Mouse (Mus musculus) heart, postnatal 14 days (tissue): ENCODE measurements around the gene Stom. TPM values are rescaled to one million over a fixed set of nuclear protein-coding genes. Genes with fewer than 3 reads are reported as not detected.

Experiments
- DNase-seq, 2 experiments: peaks; one replicate each; pipeline ENCODE4 v3.0.0; 2021 to 2022
- intact Hi-C: fragments of 180-260 bp; cut with DNase I; formaldehyde crosslinking; loops from one replicate; pipeline ENCODE4 v1.15.1; 2025
- long read RNA-seq, 2 experiments: library from polyadenylated mRNA; stranded (forward); transcript quantifications; one replicate each; pipeline ENCODE4 v2.0.0; 2021
- total RNA-seq, 2 experiments: library from RNA; stranded (reverse); gene quantifications; 2 replicates each; pipeline ENCODE4 v1.2.3; 2021

The Stom gene
- 10 to 100 TPM; 65.0 to 72.0 TPM for total RNA-seq
- long read RNA-seq, experiment 1, transcript Stom-201 (7 exons, 2,787 nt): major isoform, 82 of 93 reads
- long read RNA-seq, experiment 1, partial matches to known transcripts: 7 of 93 reads
- long read RNA-seq, experiment 1, other reads (novel, unspliced or antisense): 1 of 93 reads
- long read RNA-seq, experiment 2, transcript Stom-201 (7 exons, 2,787 nt): major isoform, 71 of 82 reads
- long read RNA-seq, experiment 2, partial matches to known transcripts: 11 of 82 reads
- long read RNA-seq, experiment 2, other reads (novel, unspliced or antisense): 0 of 82 reads

DNA sequence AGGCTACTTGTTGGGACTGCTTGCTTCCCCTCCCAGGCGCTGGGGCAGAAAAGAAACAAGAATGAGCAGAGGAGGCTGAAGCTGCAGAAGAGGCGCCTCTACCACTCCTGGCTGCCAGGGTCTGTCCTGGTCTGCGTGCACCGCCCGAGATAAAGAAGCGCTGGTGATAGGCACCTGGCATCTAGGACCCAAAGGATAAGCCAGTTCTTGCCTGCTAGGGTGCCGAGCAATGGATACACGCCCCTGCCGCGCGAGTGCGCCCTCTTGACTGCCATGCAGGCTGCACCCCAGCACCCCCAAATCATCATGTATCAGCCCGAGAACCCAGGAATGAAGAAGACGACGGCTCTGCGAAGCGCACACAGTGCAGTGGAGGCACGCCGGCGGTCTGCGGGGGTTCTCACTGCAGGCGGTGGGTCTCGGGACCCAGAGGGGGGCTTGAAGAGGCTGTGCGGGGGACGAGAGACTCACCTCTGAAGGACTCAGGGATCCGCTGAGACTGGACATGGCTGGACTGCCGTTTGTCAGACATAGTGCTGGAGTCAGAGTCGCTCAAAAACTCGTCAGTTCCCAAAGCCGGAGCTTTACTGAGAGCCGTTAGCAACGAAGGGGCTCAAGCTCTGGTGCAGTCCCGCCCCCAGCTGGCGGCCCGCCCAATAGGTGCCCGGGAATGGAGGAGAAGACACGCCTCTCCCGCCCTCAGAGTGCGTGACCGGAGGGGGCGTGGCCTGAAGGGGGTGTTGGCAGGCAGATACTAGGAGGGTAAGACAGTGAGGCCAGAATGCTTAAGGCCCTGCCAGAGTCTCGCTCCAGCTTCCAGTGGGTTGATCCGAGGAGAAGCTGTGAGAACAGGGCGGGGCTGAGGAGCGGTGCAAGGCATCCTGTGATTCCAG is at the start of gene Stom:
Gene Stom (minus strand): TSS at position 589 of the 893 bp plus-strand sequence.
- peak; percentile 100 for DNase-seq
- intact Hi-C loops: no loop called here

DNA sequence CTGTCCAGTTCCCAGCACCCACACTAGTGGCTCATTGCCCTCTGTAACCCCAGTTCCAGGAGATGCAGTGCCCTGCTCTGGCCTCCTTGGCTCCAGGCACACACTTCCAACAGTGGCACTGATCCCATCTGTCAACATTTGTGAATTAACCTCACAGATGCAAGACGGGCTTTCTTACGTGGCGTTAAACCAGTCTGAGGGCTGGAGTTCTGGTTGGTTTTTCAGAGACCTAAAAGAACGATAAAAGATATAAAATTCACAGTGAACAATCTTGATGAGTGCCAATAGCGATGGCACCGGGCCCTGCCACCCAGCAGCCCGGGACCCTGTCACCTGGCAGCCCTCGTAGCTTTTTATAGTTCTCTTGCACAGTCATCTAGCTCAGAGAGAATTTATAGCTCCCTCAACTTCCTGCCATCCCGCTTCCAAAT is 48.7 kb upstream of the Stom start:
- peak in 1 of 2 experiments; percentile 47 for DNase-seq

DNA sequence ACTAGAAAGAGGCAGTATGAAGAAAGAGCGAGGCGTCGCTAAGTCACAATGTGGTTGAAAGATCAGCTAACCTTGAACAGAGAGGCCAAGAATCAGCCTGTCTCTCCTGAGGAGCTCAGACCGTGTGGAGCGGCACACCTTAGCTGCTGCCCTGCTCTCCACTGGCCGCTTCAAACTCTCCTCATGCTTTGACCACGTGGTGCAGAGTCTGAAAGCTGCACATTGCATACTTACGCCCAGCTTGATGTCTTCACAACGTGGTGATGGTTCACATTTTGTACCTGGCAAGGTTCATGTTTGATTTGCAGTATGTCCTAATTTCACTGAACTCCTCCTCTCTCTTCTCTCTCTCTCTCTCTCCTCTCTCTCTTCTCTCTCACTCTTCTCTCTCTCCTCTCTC is 42.5 kb upstream of the Stom start:
- DNase-seq: no peak
- intact Hi-C loops: no loop called here

More for the DNA sequence above, 48.7 kb upstream of the Stom start:
- intact Hi-C loops: no loop called here

DNA sequence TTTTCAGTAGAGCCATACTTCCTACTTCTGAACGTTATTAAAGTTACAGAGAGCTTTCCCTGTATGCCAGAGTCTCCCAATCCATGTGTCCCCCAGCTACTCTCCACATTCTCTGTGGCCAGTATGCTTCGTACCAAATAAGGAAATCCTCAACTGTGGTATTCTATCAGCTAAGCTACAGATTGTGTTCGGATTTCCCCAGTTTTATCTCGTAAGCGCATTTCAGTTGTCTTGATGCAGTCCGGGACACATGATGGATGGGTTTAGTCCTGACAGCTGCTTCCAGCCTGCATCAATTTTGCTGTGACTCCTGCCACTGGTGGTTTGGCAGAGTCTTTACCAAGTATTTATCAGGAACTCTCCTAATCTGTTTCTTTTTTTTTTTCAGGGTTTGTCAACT is 40.8 kb upstream of the Stom start:
- intact Hi-C loops: no loop called here
- no peak for DNase-seq

DNA sequence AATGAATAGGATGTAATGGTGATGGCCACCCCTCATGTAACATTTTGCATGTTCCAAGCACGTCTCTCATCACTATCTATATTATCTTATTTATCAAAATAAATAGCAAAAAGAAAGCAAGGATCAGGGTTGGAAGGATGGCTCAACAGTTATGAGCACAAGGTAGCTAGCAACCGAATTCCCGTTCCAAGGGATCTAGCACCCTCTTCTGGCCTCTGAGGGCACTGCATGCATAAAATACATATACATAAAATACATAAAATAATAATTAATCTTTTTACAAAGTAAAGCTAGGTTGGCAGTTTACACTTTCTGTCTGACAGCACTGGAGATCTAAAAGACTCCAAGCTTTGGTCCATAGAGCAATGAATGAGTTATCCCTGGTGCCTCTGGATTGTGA is 36.2 kb upstream of the Stom start:
- intact Hi-C loops: no loop called here
- peak in 1 of 2 experiments; percentile 38 for DNase-seq

DNA sequence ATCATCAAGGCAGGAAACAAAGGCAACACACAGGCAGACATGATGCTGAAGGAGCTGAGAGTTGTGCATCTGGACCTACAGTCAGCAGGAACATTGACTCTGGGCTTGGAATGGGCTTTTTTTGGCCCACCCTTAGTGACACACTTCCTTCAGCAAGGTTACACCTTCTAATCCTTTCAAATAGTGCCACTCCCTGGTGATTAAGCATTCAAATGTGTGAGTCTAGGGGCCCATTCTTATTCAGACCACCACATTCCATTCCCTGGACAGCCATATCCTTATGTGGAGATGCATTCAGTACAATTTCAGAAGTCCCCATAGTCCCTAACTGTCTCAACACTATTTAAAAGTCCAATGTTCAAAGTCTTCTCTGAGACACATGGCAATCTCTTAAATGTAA is 33.9 kb upstream of the Stom start:
- intact Hi-C loops: no loop called here
- no peak for DNase-seq

DNA sequence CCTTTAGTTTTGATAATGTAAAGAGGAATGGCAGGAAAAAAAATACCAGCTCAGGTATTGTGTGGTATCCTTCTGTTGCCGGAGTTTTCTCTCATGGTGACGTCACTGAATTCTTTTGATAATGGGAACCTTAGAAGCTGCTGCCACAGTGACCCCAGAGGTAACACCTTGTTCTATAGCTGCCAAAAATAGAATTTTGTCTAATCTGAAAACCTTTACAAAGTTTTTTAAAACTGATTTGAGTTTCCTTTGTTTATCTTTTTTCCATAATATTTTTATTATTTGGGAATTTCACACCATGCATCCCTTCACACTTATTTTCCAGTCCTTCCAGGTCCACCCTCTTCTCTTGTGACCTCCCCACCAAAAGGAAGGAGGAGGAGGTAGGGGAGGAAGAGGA is 30.9 kb upstream of the Stom start, which contains the start of gene 4930568D16Rik:
Gene 4930568D16Rik (minus strand): TSS at position 101 of the 400 bp plus-strand sequence.
- intact Hi-C loops: no loop called here
- DNase-seq: no peak

DNA sequence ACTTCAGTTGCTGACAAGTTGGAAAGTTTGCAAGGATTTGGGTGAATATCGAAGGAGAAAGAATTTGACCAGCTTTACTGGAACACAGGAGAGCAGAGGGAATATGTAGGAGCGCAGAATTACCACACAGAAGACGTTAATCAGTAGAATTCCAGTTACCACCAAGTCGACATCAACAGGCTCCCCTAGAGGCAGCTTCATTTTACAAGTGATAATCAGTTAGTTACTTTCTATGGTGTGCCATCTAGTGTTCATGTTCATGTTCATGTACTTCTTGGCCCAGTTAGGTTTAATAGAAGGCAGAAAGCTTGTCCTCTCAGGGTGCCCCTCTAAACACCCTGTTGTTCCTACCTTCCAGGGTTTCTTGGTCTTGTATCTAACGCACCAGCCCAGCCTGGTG is 12.4 kb upstream of the Stom start:
- no peak for DNase-seq
- intact Hi-C loops: loop anchor here (1.0 to 10.0 kb wide), 2 partner anchors 51 to 144 kb away; partner anchors contain the start of gene Rab14

DNA sequence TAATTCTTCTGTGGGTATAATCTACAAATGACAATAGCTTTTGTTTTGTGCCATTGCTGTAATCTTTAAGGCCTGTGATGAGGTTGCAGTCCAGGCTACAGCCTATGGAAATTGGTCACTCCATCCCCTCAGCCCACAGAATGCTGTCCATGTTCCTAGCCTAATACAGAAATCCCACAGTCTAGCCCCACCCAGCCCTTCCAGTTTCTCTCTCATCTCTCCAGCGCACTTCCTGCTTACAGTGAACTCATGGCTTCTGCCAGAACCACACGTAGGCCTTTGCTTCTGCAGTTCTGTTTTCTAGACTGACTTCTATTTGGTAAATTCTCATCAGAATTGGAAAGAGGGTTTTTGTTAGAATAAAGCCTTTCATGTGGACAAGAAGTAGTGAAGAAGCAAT is 9.2 kb upstream of the Stom start:
- intact Hi-C loops: loop anchor here (10.0 kb wide), 1 partner anchor 141 kb away; the partner anchor contains the start of gene Rab14
- no peak for DNase-seq

DNA sequence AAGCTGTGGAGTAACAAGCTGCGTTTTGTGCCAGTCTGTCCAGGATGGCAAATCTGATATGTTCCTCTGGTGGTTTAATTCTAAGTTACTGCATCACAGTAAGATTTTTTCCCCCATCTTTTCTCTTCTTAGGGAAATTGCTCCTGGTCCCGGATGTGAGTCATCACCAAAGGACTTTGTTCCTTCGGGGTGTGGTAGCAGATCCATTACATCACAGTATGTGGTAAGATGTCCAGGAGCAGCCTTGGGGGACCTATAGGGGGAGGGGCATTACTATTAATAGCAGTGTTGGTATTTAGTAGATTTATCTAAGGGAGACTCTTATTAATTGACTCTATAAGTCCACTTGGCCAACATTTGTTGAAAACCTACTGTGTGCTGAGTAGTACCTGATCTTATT is 5.8 kb upstream of the Stom start:
- intact Hi-C loops: loop anchor here (10.0 kb wide), 1 partner anchor 138 kb away; the partner anchor contains the start of gene Rab14
- DNase-seq: no peak

DNA sequence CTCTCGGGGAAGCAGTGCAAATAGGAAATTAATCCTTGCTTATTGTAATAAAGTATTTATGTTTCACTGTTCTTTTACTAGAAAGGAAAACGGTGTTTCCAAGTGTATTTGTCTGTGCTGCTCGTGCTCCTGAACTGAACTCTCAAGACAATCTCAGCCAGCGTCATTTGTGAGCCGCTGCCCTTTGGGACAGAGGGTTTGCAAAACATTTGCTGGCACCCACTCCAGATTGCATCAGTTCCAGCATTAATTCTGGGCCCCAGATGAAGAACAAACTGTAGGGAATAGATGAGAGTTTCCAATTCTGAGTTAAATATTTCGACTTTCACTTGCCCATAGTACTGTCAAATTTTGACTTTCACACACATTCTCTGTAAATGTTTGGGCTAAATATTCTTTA is 1.9 kb upstream of the Stom start:
- peak; percentile 48 to 51 for DNase-seq
- intact Hi-C loops: no loop called here

DNA sequence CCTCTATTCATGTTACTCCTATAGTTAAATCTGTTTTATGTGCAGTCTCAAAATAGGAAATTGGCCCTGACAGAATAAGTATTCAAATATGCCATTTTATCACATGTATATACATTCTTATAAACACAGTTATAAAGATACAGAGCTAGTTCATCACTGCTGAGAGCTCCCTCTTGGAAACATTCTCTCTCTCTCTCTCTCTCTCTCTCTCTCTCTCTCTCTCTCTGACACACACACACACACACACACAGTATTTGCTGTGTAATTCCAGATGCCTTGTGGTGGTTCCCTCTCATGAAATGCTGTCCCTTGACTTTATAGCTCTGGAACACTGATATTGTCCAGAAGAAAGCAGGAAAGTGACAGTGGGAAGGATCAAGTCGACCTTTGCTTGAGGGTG is 1.3 kb upstream of the Stom start:
- DNase-seq: no peak
- intact Hi-C loops: no loop called here

DNA sequence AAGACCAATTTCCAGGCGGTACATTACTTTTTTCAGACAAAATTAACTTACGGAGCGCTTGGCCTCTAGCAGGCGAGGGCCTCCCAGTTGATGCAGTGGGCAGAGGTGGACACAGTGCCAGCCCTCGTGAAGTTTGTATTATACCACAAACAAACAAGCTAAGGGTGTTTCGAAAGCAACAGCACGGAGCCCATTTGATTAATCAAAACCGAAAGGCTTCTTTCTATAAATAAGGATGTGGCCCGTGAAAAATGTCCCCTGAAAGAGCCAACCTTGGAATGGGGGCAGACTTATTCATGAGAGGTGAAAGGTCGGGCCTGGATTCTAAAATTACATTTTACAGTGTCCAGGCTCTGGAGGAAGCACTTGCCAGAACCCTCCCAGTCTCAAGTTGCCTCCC is 643 bp upstream of the Stom start:
- intact Hi-C loops: no loop called here
- peak in 1 of 2 experiments; percentile 28 for DNase-seq

DNA sequence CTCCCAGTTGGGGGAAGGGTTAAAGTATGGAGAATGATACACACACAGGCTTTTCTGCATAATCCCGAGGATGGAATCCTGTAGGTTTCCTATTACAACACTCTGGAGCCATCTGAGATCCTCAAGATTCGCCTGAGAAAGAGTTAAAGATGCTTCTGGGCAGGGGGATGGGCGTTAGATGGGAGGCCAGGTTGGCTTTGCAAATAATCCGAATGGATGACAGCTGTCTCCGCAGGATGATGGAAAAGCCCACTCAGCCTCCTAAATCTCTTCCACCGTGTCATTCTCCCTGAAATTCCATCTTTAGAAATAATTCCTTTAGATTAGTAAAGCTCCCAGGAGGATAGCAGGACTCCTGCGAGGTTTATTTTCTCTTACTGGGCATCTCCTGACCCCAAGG is 1.2 kb downstream of the Stom start:
- DNase-seq: no peak
- intact Hi-C loops: no loop called here

DNA sequence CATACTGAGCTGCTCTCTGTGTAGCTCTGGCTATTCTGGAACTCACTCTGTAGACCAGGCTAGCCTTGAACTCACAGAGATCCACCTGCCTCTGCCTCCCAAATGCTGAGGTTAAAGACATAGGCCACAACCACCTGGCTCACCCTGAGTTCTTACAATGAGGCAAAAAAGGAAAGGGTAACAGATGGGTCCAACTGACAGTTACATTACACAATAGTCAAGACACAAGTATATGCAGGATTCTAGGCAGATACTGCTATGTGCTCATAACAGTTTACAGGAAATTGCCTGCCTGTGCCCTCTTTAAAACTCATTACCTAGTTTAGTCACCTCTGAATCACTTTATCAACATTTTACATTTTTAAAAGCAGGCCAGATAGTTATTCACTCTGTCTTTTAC is 3.1 kb downstream of the Stom start:
- intact Hi-C loops: loop anchor here (5.0 kb wide), 1 partner anchor 221 kb away; no protein-coding TSS in a partner anchor
- no peak for DNase-seq

DNA sequence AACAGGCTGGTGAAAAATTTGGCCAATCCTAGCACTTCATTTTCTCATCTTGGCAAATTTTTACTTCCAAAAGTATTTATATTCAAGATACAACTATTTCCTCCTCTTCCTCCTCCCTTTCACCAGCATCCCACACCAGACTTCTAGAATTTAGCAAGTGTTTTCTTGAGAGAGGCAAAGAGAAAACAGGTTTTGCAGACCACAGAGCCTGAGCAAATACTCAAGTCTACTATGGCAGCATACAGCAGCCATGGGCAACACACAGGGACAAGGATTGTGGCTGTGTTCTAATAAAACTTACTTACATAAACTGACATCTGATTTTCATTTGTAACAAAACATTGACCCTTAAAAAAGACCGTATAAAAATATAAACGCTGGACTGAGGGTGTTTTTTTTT is 5.6 kb downstream of the Stom start:
- DNase-seq: no peak
- intact Hi-C loops: loop anchor here (5.0 kb wide), 1 partner anchor 219 kb away; no protein-coding TSS in a partner anchor

DNA sequence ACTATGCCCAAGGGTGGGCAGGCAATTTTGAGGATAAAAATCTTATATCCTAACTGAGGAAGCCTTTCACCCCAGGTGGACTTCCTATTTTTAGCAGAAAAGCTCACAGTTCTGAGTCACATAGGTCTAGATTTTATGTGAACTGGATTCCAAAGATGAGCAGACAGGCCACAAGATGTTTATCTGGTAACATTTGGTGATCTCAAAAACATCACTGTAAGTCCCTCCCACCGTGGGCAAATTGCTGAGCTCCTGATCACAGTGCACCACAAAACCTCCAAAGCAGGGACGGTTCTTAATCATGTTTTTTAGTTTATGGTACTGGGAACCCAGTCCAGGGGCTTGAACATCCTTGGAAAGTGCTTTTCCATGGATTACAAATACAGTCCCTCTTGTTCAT is 7.7 kb downstream of the Stom start:
- intact Hi-C loops: no loop called here

DNA sequence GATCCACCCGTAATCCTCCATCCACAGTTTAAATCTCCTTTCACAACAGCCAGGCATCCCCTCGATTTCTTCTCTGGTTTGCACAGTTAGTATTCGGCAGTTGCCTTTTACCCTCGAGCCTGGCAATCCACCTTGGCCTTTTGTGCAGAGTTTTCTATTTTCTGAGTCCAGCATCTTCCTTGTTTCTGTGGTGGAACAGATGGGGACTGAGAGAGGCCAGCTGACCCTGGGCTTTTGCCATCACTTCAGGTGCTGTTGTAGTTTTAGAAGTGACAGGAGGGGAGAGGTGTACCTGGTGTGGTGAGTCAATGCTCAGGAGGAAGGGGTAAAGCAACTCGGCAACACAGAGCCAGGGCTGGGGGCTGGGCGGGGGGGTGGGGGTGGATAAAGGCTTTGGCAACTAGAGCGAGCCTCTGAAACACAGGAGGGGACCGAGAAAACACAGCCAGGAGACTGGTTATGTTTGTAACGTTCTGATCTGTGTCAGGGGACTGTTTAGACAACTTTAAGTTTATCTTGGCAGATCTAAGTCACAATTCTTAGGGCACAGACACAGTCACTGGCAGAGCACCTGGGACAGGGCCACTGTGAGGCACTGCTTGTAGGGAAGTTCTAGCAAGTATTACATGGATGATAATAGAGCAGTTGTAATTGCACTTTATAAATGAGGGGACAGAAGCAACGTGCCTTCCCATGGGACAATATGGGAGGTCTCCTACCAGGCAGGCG is 8.5 kb downstream of the Stom start:
- no peak for DNase-seq
- intact Hi-C loops: no loop called here

More for the DNA sequence above, 7.7 kb downstream of the Stom start:
- DNase-seq: no peak

DNA sequence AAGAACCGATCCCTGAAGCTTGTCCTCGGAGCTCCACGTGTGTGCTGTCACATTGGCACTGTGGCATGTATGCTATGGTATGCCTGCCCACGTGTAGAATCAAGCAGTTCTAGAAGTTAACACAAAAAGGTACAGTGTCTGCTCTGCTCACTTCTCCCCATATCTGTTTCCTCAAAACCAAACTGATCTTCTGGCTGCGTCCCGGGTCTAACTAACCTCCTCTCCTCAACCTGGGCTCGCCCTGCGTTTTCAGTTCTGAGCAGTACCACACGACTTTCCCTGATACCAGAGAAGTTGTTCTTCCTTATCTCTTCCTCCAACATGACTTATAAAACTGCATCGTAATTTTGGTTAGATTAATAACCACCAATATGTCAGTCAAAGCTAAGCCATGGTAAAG is 9.2 kb downstream of the Stom start:
- intact Hi-C loops: no loop called here
- DNase-seq: no peak

DNA sequence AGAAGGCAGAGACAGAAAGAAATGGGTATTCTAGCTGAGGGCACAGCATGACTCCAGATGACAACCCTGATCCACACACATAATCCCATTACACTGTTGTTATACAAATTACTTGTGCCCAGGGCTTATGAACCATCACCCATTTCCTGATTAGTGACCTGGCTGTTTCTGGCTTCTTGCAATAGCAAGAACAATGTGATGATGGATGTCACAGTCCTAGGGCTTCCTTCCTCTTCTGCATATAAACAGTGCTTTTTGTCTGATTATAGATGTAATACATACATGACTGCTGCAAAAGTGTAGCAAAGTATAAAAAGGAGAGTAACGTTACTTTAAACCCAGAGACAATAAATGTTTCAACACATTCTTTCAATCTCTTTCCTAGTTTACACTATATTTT is 9.8 kb downstream of the Stom start:
- no peak for DNase-seq
- intact Hi-C loops: no loop called here

DNA sequence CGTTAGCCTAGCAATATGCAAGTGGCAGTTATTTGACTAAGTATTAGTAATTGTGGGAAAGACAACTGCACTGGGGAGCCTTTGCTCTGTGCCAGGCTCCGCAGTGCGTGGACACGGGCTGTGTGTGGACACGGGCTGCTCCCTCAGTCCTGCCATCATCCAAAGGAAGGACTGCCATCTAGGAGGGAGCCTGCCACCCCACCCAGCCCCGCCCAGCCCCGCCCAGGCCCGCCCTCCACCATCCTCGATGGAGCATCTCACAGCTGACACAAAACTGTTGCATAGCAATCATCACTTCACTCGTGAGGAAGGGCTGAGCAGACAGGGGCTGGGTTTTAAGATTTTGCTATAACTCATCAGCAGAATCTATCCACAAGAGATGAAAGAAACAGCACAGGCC is 10.8 kb downstream of the Stom start:
- DNase-seq: no peak
- intact Hi-C loops: no loop called here
